Mouse (Mus musculus): ENCODE results near the gene Ccl27a.

The Ccl27a gene

DNA sequence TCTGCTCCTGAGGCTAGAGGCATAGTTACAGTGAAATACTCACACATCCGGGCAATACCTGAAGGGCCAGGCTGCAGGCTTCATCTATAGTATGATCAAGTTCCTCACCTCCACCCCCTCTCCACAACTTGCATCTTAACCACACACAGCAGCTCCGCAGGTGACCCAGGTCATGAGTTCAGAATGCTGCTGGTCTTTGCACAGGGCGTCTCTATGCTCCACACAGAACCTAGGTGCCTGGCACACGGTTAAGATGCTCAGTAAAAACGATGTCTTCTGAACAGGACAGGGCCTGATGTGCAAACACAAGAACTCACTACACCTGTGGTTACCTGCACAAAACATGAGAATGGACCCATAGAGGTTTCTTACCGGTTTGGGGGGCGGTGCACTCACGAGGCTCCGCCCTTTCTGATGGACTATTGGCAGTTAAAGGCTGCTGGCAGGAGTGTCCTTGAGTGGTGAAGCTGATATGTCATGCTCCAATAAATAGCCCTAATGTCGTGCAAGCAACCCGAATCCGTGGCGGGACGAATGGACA, 19.2 kb downstream of the Ccl27a start, which contains the start of gene Galt:
Galt (plus strand) TSS at position 432 of the 541 bp plus-strand sequence.
- 13% methylated on average over 14 of the region's 14 CpGs for WGBS

DNA sequence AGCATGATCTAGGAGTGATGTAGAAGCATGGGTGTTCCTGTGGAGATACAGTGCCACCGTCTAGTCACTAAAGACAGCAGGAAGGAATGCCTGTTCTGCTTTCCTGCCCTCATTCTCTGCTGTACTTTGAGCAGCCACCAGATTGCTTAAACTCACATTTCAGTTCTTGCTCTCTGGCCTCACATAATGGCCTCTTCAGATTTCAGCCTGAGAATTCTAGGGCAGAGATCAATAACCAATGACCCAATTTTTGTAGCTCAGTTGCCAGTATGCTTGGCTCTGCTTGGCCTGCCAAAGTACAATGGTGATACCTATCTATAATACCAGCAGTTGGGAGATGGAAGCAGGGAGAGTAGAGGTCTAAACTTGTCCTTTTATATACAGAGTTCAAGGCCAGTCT, 29.0 kb downstream of the Ccl27a start:
- 95% methylated on average over 1 of the region's 1 CpGs for WGBS

GRCm38 (mm10) chr4:41744131-41744530, 29.9 kb downstream of the Ccl27a start:
- 85% methylated on average over 2 of the region's 2 CpGs for WGBS

- WGBS, result under 1% methylated on average over 27 of the region's 27 CpGs
These were observed 32.9 kb downstream of the Ccl27a start for GRCm38 (mm10) chr4:41741158-41741560.

GRCm38 (mm10) chr4:41740380-41741157, 33.5 kb downstream of the Ccl27a start:
- 1% methylated on average over 48 of the region's 48 CpGs for WGBS

- WGBS, result 86% methylated on average over 13 of the region's 13 CpGs
These were observed 34.8 kb downstream of the Ccl27a start for GRCm38 (mm10) chr4:41739260-41739659.

GRCm38 (mm10) chr4:41738256-41738603, 35.8 kb downstream of the Ccl27a start:
- 50% methylated on average over 1 of the region's 1 CpGs for WGBS

- 22% methylated on average over 8 of the region's 8 CpGs for WGBS
These were observed 36.3 kb downstream of the Ccl27a start for GRCm38 (mm10) chr4:41737602-41738255.

- WGBS, result 2% methylated on average over 50 of the region's 50 CpGs
These were observed 42.8 kb downstream of the Ccl27a start, which contains the start of gene Arid3c for GRCm38 (mm10) chr4:41731052-41731765. Gene Arid3c (minus strand): TSS chr4:41731142.

GRCm38 (mm10) chr4:41726826-41727621, 47.0 kb downstream of the Ccl27a start:
- WGBS, result 21% methylated on average over 20 of the region's 20 CpGs

DNA sequence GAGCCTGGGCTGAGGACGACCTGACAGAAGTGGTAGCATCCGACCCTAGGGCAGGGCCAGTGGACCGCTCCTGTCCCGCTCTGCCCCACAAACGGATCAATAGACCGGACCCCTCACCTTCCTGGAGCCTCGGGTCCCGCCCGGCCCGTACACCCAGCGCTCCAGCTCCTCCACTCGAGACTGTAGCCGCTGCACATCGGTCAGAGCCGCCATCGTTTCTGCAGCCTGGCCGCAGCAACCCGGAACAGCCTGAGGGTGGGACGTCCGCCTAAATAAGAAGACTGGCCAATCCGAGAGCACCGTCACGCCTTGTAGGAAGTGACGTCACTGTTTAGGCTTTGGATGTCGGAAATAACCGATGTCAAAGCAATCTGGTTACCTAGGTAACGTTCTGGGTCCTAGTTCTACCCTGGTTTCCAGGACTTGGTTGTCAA, 51.1 kb downstream of the Ccl27a start, which contains the start of gene Dctn3:
Dctn3 (minus strand) TSS at position 253 of the 434 bp plus-strand sequence.
- WGBS, result under 1% methylated on average over 27 of the region's 27 CpGs

All from cerebral cortex, adult 2 months (tissue).